Comparison of ENCODE assay signal across 8 mouse cellular contexts in the genomic region with DNA sequence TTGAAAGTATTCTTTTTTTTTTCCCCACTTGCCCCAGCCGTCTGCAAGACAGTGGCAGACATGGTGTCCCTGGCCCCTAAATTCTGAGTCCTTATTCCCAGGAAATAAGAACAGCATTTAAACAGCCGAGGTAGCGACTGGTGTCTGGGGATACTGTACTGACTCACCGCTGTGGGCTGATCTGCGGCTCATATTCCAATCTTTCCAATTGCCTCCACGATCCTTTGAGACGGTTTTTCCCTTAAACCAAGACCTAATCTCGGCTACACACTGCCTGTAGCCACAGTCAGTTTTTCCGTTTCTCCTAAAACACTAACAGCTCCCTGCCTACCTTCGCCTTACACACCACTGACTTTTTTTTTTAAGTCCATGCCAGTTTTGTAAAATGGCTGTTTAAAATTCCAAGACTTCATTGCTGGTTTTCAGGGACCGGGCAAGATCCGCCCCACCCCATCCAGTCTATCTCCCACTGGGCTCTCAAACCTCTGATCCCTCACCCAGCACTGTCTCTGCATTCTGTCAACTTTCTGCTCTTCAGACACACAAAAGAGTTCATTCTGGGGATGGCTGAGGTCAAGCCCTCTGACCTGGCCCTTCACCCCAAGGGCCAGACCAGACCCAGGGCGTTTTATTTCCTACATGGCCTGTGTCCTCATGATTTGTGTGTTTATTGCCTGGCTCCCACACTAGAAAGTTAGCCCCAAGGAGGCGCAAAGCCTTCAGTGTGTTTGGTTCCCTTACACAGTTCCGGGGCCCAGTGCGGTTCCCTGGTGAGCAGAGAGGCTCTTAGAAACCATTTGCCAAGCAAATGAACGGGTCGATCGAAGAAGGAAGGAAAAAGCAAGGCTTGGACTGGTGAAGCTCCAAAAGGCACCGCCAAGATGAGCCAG. TPM values are rescaled to one million over a fixed set of nuclear protein-coding genes. Genes with fewer than 3 reads are reported as not detected.
DNase-seq lines count a peak whose midpoint lies in the region; ATAC-seq and TF ChIP-seq lines count a peak whose summit lies in the region.

No protein-coding gene starts in this region.

- peak overlapping the region; percentile 4; the same call in 1 of the 2 replicates for H3K9ac ChIP-seq in heart, adult 2 months (ENCODE audit: low read depth, low read length)
- peak overlapping the region; percentile 100 for H3K9ac ChIP-seq in forebrain, embryonic 11.5 days (ENCODE audit: low read length)
- H3K9ac ChIP-seq in limb, embryonic 15.5 days: no peak overlapping the region

- peak overlapping the region; percentile 96 for H3K4me2 ChIP-seq in forebrain, embryonic 11.5 days (ENCODE audit: low read depth, low read length, severe bottlenecking)
- peak overlapping the region; percentile 76 for H3K4me2 ChIP-seq in limb, embryonic 15.5 days

- no peak overlapping the region for H3K27ac ChIP-seq in heart, adult 2 months
- no peak overlapping the region for H3K27ac ChIP-seq in forebrain, embryonic 11.5 days (ENCODE audit: low read depth, low read length)
- H3K27ac ChIP-seq in limb, embryonic 15.5 days: peak overlapping the region; percentile 73
- H3K27ac ChIP-seq in cerebellum, adult 2 months (ENCODE audit: insufficient read depth, low read length): no peak overlapping the region

- no peak for TF ChIP-seq EP300 in heart, adult 2 months (IDR thresholded peaks at IDR 0.05; ENCODE audit: insufficient read depth, low read depth, low read length)

- H3K4me3 ChIP-seq in heart, adult 2 months: no peak overlapping the region
- H3K4me3 ChIP-seq in forebrain, embryonic 11.5 days (ENCODE audit: low read depth, low read length): peak overlapping the region; percentile 18
- H3K4me3 ChIP-seq in limb, embryonic 15.5 days: peak overlapping the region; percentile 67
- no peak overlapping the region for H3K4me3 ChIP-seq in cerebellum, adult 2 months (replicated peaks; ENCODE audit: insufficient read depth, low read depth, low read length)

- peaks cover 19% of the 10 kb centered on the region for H3K79me2 ChIP-seq in heart, adult 2 months (replicated peaks; ENCODE audit: control insufficient read depth, insufficient read depth, low read length)

- TF ChIP-seq POLR2A in heart, adult 2 months (IDR thresholded peaks at IDR 0.05; ENCODE audit: insufficient read depth, low read depth, low read length): no peak
- TF ChIP-seq POLR2A in cerebellum, adult 2 months (IDR thresholded peaks at IDR 0.05; ENCODE audit: borderline replicate concordance, insufficient read depth, low read length): no peak

- peaks cover 6% of the 10 kb centered on the region for H3K36me3 ChIP-seq in heart, adult 2 months (ENCODE audit: control insufficient read depth, insufficient read depth, low read length)
- H3K36me3 ChIP-seq in forebrain, embryonic 11.5 days (ENCODE audit: control insufficient read depth, insufficient read depth, low read length): peaks cover 3% of the 10 kb centered on the region
- H3K36me3 ChIP-seq in limb, embryonic 15.5 days: peaks cover 24% of the 10 kb centered on the region

- DNase-seq in heart, adult 2 months: no peak
- no peak for DNase-seq in heart, postnatal 10 days
- DNase-seq in 3T3-L1 (ENCODE audit: low read depth, low spot score): peak; percentile 83
- DNase-seq in forebrain, embryonic 11.5 days (ENCODE audit: low spot score): no peak
- no peak for DNase-seq in urinary bladder, postnatal 4 days (ENCODE audit: low spot score in 2 of 2)
- DNase-seq in testis, postnatal 10 days (ENCODE audit: low spot score): no peak
- DNase-seq in cerebellum, adult 2 months: no peak

- H3K27me3 ChIP-seq in heart, adult 2 months (ENCODE audit: control insufficient read depth, insufficient read depth, low read length): no peaks in the 10 kb centered on the region
- H3K27me3 ChIP-seq in forebrain, embryonic 11.5 days (ENCODE audit: control insufficient read depth, insufficient read depth, low read length): no peaks in the 10 kb centered on the region
- no peaks in the 10 kb centered on the region for H3K27me3 ChIP-seq in limb, embryonic 15.5 days
- H3K27me3 ChIP-seq in cerebellum, adult 2 months (ENCODE audit: control insufficient read depth, insufficient read depth, low read length): no peaks in the 10 kb centered on the region

- ATAC-seq in forebrain, embryonic 11.5 days (replicated peaks; ENCODE audit: low FRiP score): no peak
- ATAC-seq in limb, embryonic 15.5 days (ENCODE audit: insufficient number of reproducible peaks, low FRiP score, low TSS enrichment, low read depth): no peak

- no peak for TF ChIP-seq CTCF in heart, adult 2 months (IDR thresholded peaks at IDR 0.05)
- TF ChIP-seq CTCF in cerebellum, adult 2 months (IDR thresholded peaks at IDR 0.05; ENCODE audit: borderline replicate concordance, insufficient read depth, low read depth, low read length): no peak

- no peaks in the 10 kb centered on the region for H3K9me3 ChIP-seq in forebrain, embryonic 11.5 days (ENCODE audit: control insufficient read depth, low read length)
- H3K9me3 ChIP-seq in limb, embryonic 15.5 days: no peaks in the 10 kb centered on the region

- peaks cover 22% of the 10 kb centered on the region for H3K4me1 ChIP-seq in heart, adult 2 months (ENCODE audit: control insufficient read depth, insufficient read depth, low read length)
- peaks cover 23% of the 10 kb centered on the region for H3K4me1 ChIP-seq in forebrain, embryonic 11.5 days (replicated peaks; ENCODE audit: control insufficient read depth, insufficient read depth, low read length)
- peaks cover 51% of the 10 kb centered on the region for H3K4me1 ChIP-seq in limb, embryonic 15.5 days
- peaks cover 12% of the 10 kb centered on the region for H3K4me1 ChIP-seq in cerebellum, adult 2 months (ENCODE audit: control insufficient read depth, insufficient read depth, low read length)

- WGBS in heart, adult 2 months: 53% methylated on average over 20 of the region's 20 CpGs
- WGBS in forebrain, embryonic 11.5 days: 22% methylated on average over 20 of the region's 20 CpGs
- 16% methylated on average over 20 of the region's 20 CpGs for WGBS in limb, embryonic 15.5 days
- WGBS in cerebellum, adult 2 months: 59% methylated on average over 20 of the region's 20 CpGs

- intact Hi-C loops in heart, adult 2 months (cut with DNase I): no loop called here
- intact Hi-C loops in heart, postnatal 10 days (cut with DNase I): loop anchor here (5.0 kb wide), 1 partner anchor 66 kb away; no protein-coding TSS in a partner anchor

RNA-seq across cellular contexts. Expression of gene Tnrc18, which starts 6.5 kb away (rescaled TPM):
- 10 to 100 TPM; 49.7 to 60.3 TPM for total RNA-seq in heart, adult 2 months (2021)
- 15.1 and 18.5 TPM in 2 replicates for polyA plus RNA-seq in heart, adult 2 months (2012; rRNA removed)
- total RNA-seq in heart, postnatal 10 days (2021): 10 to 100 TPM; 80.1 to 91.3 TPM
- polyA plus RNA-seq in forebrain, embryonic 11.5 days (2014; fragmentation: Nextera tagmentation; extraction: Ambion mirVana): 55.2 and 55.7 TPM in 2 replicates
- 25.1 and 32.0 TPM in 2 replicates for polyA plus RNA-seq in limb, embryonic 15.5 days (2015; fragmentation: Nextera tagmentation; extraction: Ambion mirVana)
- polyA plus RNA-seq in cerebellum, adult 2 months (2012; rRNA removed): 29.3 and 36.5 TPM in 2 replicates

Comparison
In these comparisons a context has a peak if more than half of its experiments do, and no peak if none do; other contexts are left out.
1. H3K4me3 ChIP-seq: peak in forebrain, embryonic 11.5 days (single experiment) and limb, embryonic 15.5 days (single experiment); none in heart, adult 2 months (single experiment) and cerebellum, adult 2 months (single experiment).